10 mouse cellular contexts compared by ENCODE assay signal in genomic region chr2:6226361-6227058, GRCm38 (mm10). TPM values are rescaled to one million over a fixed set of nuclear protein-coding genes. Genes with fewer than 3 reads are reported as not detected.
A peak's percentile ranks its signal among the peaks of the same experiment; 100 is the strongest.
DNase-seq lines count a peak whose midpoint lies in the region; ATAC-seq lines count a peak whose summit lies in the region.
"Had no signal": no experiment of that assay in that cellular context is flagged by ENCODE, and none has a peak within 500 bp of the region (broad histone marks: within the 10 kb centered on the region; RNA-seq: fewer than 3 reads in every experiment).

No protein-coding gene starts in this region.

- no peaks in the 10 kb centered on the region for H3K27me3 ChIP-seq in forebrain, embryonic 16.5 days (replicated peaks; ENCODE audit: control insufficient read depth, insufficient read depth, low read length)
- no peaks in the 10 kb centered on the region for H3K27me3 ChIP-seq in forebrain, embryonic 15.5 days
- H3K27me3 ChIP-seq in forebrain, embryonic 10.5 days (ENCODE audit: poor library complexity, severe bottlenecking): no peaks in the 10 kb centered on the region
- H3K27me3 ChIP-seq: heart, embryonic 15.5 days; neural tube, embryonic 13.5 days had no signal

- no peaks in the 10 kb centered on the region; the same call in 1 of the 2 replicates for H3K9me3 ChIP-seq in forebrain, embryonic 16.5 days (ENCODE audit: control insufficient read depth, low read length)
- 0 out of 2 replicates have a peak, but pooled peaks cover 2% of the 10 kb centered on the region for H3K9me3 ChIP-seq in forebrain, embryonic 15.5 days
- peaks cover 8% of the 10 kb centered on the region for H3K9me3 ChIP-seq in forebrain, embryonic 10.5 days
- H3K9me3 ChIP-seq: heart, embryonic 15.5 days; neural tube, embryonic 13.5 days had no signal

- 0 out of 2 replicates have a peak, but pooled peaks have one; percentile 20 for ATAC-seq in forebrain, embryonic 16.5 days
- no peak for ATAC-seq in forebrain, embryonic 15.5 days (replicated peaks)

- H3K4me1 ChIP-seq in forebrain, embryonic 16.5 days (replicated peaks; ENCODE audit: control insufficient read depth, insufficient read depth, low read length): no peaks in the 10 kb centered on the region
- H3K4me1 ChIP-seq in forebrain, embryonic 15.5 days: 0 out of 2 replicates have a peak, but pooled peaks cover 6% of the 10 kb centered on the region
- no peaks in the 10 kb centered on the region for H3K4me1 ChIP-seq in forebrain, embryonic 10.5 days
- H3K4me1 ChIP-seq: heart, embryonic 15.5 days; neural tube, embryonic 13.5 days had no signal

- 70% methylated on average over 10 of the region's 10 CpGs for WGBS in forebrain, embryonic 16.5 days
- 63% methylated on average over 10 of the region's 10 CpGs for WGBS in forebrain, embryonic 15.5 days
- 88% methylated on average over 10 of the region's 10 CpGs for WGBS in forebrain, embryonic 10.5 days

- H3K4me2 ChIP-seq in forebrain, embryonic 16.5 days (ENCODE audit: low read length): no peak overlapping the region
- H3K4me2 ChIP-seq in forebrain, embryonic 15.5 days (replicated peaks): no peak overlapping the region
- H3K4me2 ChIP-seq: heart, embryonic 15.5 days; neural tube, embryonic 13.5 days had no signal

- DNase-seq in right cerebral cortex, adult 18-20 months: peak; percentile 20
- no peak for DNase-seq in right cerebral cortex, postnatal 10 days (ENCODE audit: low spot score in 2 of 2)
- peak; percentile 52 for DNase-seq in kidney, postnatal 10 days
- peak; percentile 38 for DNase-seq in retina, postnatal 7 days (ENCODE audit: low read depth, low spot score)
- no peak for DNase-seq in forebrain, embryonic 10.5 days (ENCODE audit: extremely low spot score, low spot score)
- no peak for DNase-seq in natural killer cell, adult 2 months (ENCODE audit: low spot score in 2 of 2)

- no peak overlapping the region for H3K9ac ChIP-seq in forebrain, embryonic 16.5 days (replicated peaks; ENCODE audit: low read depth, low read length)
- H3K9ac ChIP-seq in forebrain, embryonic 15.5 days (replicated peaks): no peak overlapping the region
- H3K9ac ChIP-seq: heart, embryonic 15.5 days; neural tube, embryonic 13.5 days had no signal

- H3K4me3 ChIP-seq in forebrain, embryonic 16.5 days (replicated peaks; ENCODE audit: low read length): no peak overlapping the region
- H3K4me3 ChIP-seq in forebrain, embryonic 15.5 days: no peak overlapping the region
- no peak overlapping the region for H3K4me3 ChIP-seq in forebrain, embryonic 10.5 days
- H3K4me3 ChIP-seq: heart, embryonic 15.5 days; neural tube, embryonic 13.5 days had no signal

- H3K36me3 ChIP-seq in forebrain, embryonic 16.5 days (ENCODE audit: control insufficient read depth, insufficient read depth): no peaks in the 10 kb centered on the region
- H3K36me3 ChIP-seq in forebrain, embryonic 15.5 days: no peaks in the 10 kb centered on the region
- no peaks in the 10 kb centered on the region for H3K36me3 ChIP-seq in forebrain, embryonic 10.5 days (replicated peaks)
- H3K36me3 ChIP-seq: heart, embryonic 15.5 days; neural tube, embryonic 13.5 days had no signal

- H3K27ac ChIP-seq in forebrain, embryonic 16.5 days (ENCODE audit: low read length): no peak overlapping the region
- H3K27ac ChIP-seq in forebrain, embryonic 15.5 days (replicated peaks): no peak overlapping the region; the same call in 1 of the 2 replicates
- H3K27ac ChIP-seq in forebrain, embryonic 10.5 days: no peak overlapping the region
- H3K27ac ChIP-seq: heart, embryonic 15.5 days; neural tube, embryonic 13.5 days had no signal

RNA-seq across cellular contexts. Expression of gene Echdc3, which starts 13.7 kb away (rescaled TPM):
- polyA plus RNA-seq in forebrain, embryonic 16.5 days (2015; fragmentation: Nextera tagmentation; extraction: Ambion mirVana): 0.51 and 0.82 TPM in 2 replicates
- polyA plus RNA-seq in forebrain, embryonic 15.5 days (2015; fragmentation: Nextera tagmentation; extraction: Ambion mirVana): 0.65 and 1.1 TPM in 2 replicates
- polyA plus RNA-seq in forebrain, embryonic 10.5 days (2016; fragmentation: Nextera tagmentation; extraction: Ambion mirVana): 1.4 and 2.3 TPM in 2 replicates

Comparison
In these comparisons a context has a peak if more than half of its experiments do, and no peak if none do; other contexts are left out.
1. DNase-seq: peak in right cerebral cortex, adult 18-20 months (single experiment), kidney, postnatal 10 days (single experiment) and retina, postnatal 7 days (single experiment); none in right cerebral cortex, postnatal 10 days (0 of 2), forebrain, embryonic 10.5 days (single experiment) and natural killer cell, adult 2 months (0 of 2).